Mouse (Mus musculus) thymus, adult 2 months (tissue): ENCODE results near the gene 4930412O13Rik.

Experiments used
- CTCF ChIP-seq: fragments of 200-500 bp; IDR thresholded peaks from 2 replicates; pipeline ENCODE4 v1.5.1; 2012; ENCODE audit warnings: mild to moderate bottlenecking, control low read depth, low read length, moderate library complexity, borderline replicate concordance; ENCODE audit not compliant: control insufficient read depth, poor library complexity, insufficient read depth; ENCODE audit errors: extremely low read depth
- POLR2A ChIP-seq: fragments of 200-500 bp; IDR thresholded peaks from 2 replicates; pipeline ENCODE4 v1.6.1; 2012; ENCODE audit warnings: mild to moderate bottlenecking, low read length, control low read depth, moderate library complexity; ENCODE audit not compliant: control insufficient read depth, poor library complexity, insufficient read depth; ENCODE audit errors: extremely low read depth

DNA sequence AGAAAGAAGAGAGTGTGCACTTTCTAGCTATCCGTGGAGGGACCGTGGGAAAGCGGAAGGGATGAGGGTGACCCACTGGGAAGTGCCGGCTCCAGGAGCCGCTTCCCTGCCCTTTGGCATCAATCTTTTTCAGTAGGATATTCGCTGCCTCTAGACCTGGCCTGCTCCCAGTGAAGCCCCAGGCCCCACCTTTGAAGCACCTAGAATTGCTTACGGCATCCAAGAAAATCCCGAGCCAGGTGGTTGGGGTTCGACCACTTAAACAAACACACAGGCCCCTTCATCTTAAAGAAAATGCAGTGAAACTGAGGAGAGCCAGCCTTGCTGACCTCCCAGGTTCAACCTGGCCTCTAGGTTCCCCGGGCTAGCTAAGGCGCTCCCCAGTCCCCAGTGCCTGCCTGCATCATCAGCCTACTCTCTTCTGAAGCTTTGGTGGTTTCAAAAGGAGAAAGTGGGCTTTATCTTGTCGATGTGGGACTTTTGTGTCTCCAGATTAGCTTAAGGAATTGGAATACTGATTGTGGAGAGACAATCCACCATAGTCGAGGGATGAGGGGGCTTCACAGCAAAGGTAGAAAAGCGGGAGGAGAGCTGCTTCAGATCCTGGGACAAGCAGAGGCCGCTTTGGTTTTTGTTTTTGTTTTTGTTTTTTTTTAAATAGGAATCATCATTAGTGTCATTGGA, 3.6 kb downstream of the 4930412O13Rik start:
- TF ChIP-seq CTCF (no peak), POLR2A (no peak)
